Mouse (Mus musculus) liver, adult 2 months (tissue): ENCODE measurements around the gene Irs3.

Experiments
- CTCF ChIP-seq: fragments of 200-500 bp; IDR thresholded peaks from 2 replicates; pipeline ENCODE4 v1.5.1; 2011; ENCODE audit warnings: low read depth, low read length, control low read depth
- POLR2A ChIP-seq: fragments of 200-500 bp; IDR thresholded peaks from 2 replicates; pipeline ENCODE4 v1.6.1; 2011; ENCODE audit warnings: low read length, control low read depth; ENCODE audit not compliant: insufficient read depth; ENCODE audit errors: extremely low read depth

GRCm38 (mm10) chr5:137633397-137634084, 12.0 kb downstream of the Irs3 start:
- no peak for TF ChIP-seq POLR2A
- no peak for TF ChIP-seq CTCF
